Comparison of ENCODE assay signal across 8 mouse cellular contexts in genomic region chr14:21987660-21988576, GRCm38 (mm10). TPM values are rescaled to one million over a fixed set of nuclear protein-coding genes. Genes with fewer than 3 reads are reported as not detected.
DNase-seq lines count a peak whose midpoint lies in the region; ATAC-seq and TF ChIP-seq lines count a peak whose summit lies in the region.

No protein-coding gene starts in this region.

- under 1% methylated on average over 63 of the region's 74 CpGs for WGBS in hindbrain, embryonic 14.5 days
- whole genome bisulfite sequencing in macrophage (ENCODE audit: missing documents) = under 1% methylated on average over 74 of the region's 74 CpGs

- H3K9ac ChIP-seq in hindbrain, embryonic 14.5 days = peak overlapping the region; percentile 87

- H3K4me3 ChIP-seq in hindbrain, embryonic 14.5 days (replicated peaks; ENCODE audit: low read length) = peak overlapping the region; percentile 80
- H3K4me3 ChIP-seq in left cerebral cortex, adult 2 months = peak overlapping the region; percentile 58
- H3K4me3 ChIP-seq in macrophage (ENCODE audit: inconsistent target) = peak overlapping the region; percentile 51

- in situ Hi-C loops in Patski (cut with MboI; ENCODE audit: low pct_unique_long_range_greater_than_20kb) = loop anchor here (10.0 kb wide), 3 partner anchors 457 to 897 kb away; no protein-coding TSS in a partner anchor

- peak overlapping the region; percentile 62 for H3K4me2 ChIP-seq in hindbrain, embryonic 14.5 days (replicated peaks)

- peak; percentile 79 for ATAC-seq in Patski
- peak; percentile 81 for ATAC-seq in hindbrain, embryonic 14.5 days (ENCODE audit: low FRiP score)

- H3K36me3 ChIP-seq in hindbrain, embryonic 14.5 days (replicated peaks; ENCODE audit: control insufficient read depth, insufficient read depth) = peaks cover 10% of the 10 kb centered on the region; the same call in 1 of the 2 replicates
- H3K36me3 ChIP-seq in macrophage (ENCODE audit: inconsistent target) = no peaks in the 10 kb centered on the region

- no peak for TF ChIP-seq CTCF in Patski (IDR thresholded peaks at IDR 0.05)
- TF ChIP-seq CTCF in left cerebral cortex, adult 2 months (IDR thresholded peaks at IDR 0.05) = no peak; the same call in none of the 2 replicates

- intact Hi-C loops in left cerebral cortex, adult 2 months (cut with DNase I) = loop anchor here (2.0 to 10.0 kb wide), 4 partner anchors 457 to 1417 kb away; no protein-coding TSS in a partner anchor

- peaks cover 31% of the 10 kb centered on the region; the same call in 1 of the 2 replicates for H3K4me1 ChIP-seq in hindbrain, embryonic 14.5 days (replicated peaks; ENCODE audit: control insufficient read depth, insufficient read depth, low read length)

- peak; percentile 94 for DNase-seq in Patski (ENCODE audit: low read depth, low spot score)
- peak; percentile 91 to 92 for DNase-seq in cerebellum, postnatal 14 days
- DNase-seq in frontal cortex, postnatal 36 days (ENCODE audit: low spot score in 2 of 2) = peak; percentile 85 to 90
- peak; percentile 91 for DNase-seq in hindbrain, embryonic 14.5 days (ENCODE audit: low spot score)
- DNase-seq in left cerebral cortex, adult 2 months (ENCODE audit: extremely low spot score in 1 of 2, low spot score in 2 of 2) = peak; percentile 84 to 90
- peak; percentile 94 for DNase-seq in right cerebral cortex, adult 18-20 months
- peak; percentile 92 for DNase-seq in yolk sac, embryonic 10.5 days (ENCODE audit: low spot score)

- CTCF ChIA-PET in Patski (lab: Charles Lee) = interaction anchor here (1.1 to 4.0 kb wide), 4 partner anchors 9 to 794 kb away, joined by 3 to 21 read pairs (median 3); no protein-coding TSS in a partner anchor

- peak overlapping the region; percentile 96 for H3K27ac ChIP-seq in hindbrain, embryonic 14.5 days
- peak overlapping the region; percentile 82 for H3K27ac ChIP-seq in left cerebral cortex, adult 2 months
- peak overlapping the region; percentile 39 for H3K27ac ChIP-seq in macrophage

- H3K79me2 ChIP-seq in macrophage (ENCODE audit: inconsistent target) = no peaks in the 10 kb centered on the region

- POLR2A ChIA-PET in Patski (lab: Charles Lee) = interaction anchor here (0.6 to 2.2 kb wide), 6 partner anchors 8 to 1447 kb away, joined by 3 to 7 read pairs (median 4); no protein-coding TSS in a partner anchor

- no peaks in the 10 kb centered on the region for H3K9me3 ChIP-seq in hindbrain, embryonic 14.5 days (ENCODE audit: control insufficient read depth, low read length)

- no peaks in the 10 kb centered on the region for H3K27me3 ChIP-seq in Patski
- peaks cover 16% of the 10 kb centered on the region for H3K27me3 ChIP-seq in hindbrain, embryonic 14.5 days (ENCODE audit: control insufficient read depth, insufficient read depth, low read length)

RNA-seq across cellular contexts. Expression of gene Zfp503, which starts 1.5 kb away (rescaled TPM):
- 46.5 TPM for polyA plus RNA-seq in Patski (2021)
- polyA plus RNA-seq in hindbrain, embryonic 14.5 days (2014; fragmentation: Nextera tagmentation; extraction: Ambion mirVana) = 9.3 and 11.6 TPM in 2 replicates
- 1 to 10 TPM; 2.2 to 3.3 TPM for total RNA-seq in left cerebral cortex, adult 2 months (2021)
- total RNA-seq in macrophage (2018; cell fraction: chromatin; rRNA removed) = 1 to 10 TPM in 3 of 26 experiments, under 1 TPM in 19, not detected in 4; 0.17 to 4.1 (median 0.44) TPM
- 1 to 10 TPM in 7 of 26 experiments, under 1 TPM in 19; 0.23 to 1.5 (median 0.92) TPM for total RNA-seq in macrophage (2018; cell fraction: cytosol; rRNA removed)
- total RNA-seq in macrophage (2018; cell fraction: nucleus; rRNA removed) = 1 to 10 TPM in 9 of 26 experiments, under 1 TPM in 15, not detected in 2; 0.19 to 2.2 (median 0.78) TPM
- polyA plus RNA-seq in macrophage (2018) = 0.62 to 1.4 TPM (median 0.96 TPM) in 3 replicates

RNA-seq across cellular contexts. Expression of gene Lrmda, which starts 31.6 kb away (rescaled TPM):
- polyA plus RNA-seq in Patski (2021) (0.26 TPM), macrophage (2018) (18.1 to 23.7 TPM (median 19.6 TPM) in 3 replicates)
- 0.43 and 0.64 TPM in 2 replicates for polyA plus RNA-seq in hindbrain, embryonic 14.5 days (2014; fragmentation: Nextera tagmentation; extraction: Ambion mirVana)
- total RNA-seq in left cerebral cortex, adult 2 months (2021) = under 1 TPM; 0.87 to 0.97 TPM
- 100 to 1,000 TPM; 118 to 408 (median 284) TPM for total RNA-seq in macrophage (2018; cell fraction: chromatin; rRNA removed)
- 10 to 100 TPM; 22.7 to 54.5 (median 35.5) TPM for total RNA-seq in macrophage (2018; cell fraction: cytosol; rRNA removed)
- 100 to 1,000 TPM in 24 of 26 experiments, 10 to 100 TPM in 2; 84.1 to 205 (median 139) TPM for total RNA-seq in macrophage (2018; cell fraction: nucleus; rRNA removed)

Comparison
In these comparisons a context has a peak if more than half of its experiments do, and no peak if none do; other contexts are left out.
1. Peak in every context shown above with its lines: DNase-seq, ATAC-seq, H3K4me3 ChIP-seq and H3K27ac ChIP-seq.
2. H3K27ac ChIP-seq: peak in every context shown above with its lines; median percentile 96 in hindbrain, embryonic 14.5 days; 82 in left cerebral cortex, adult 2 months; 39 in macrophage.
3. RNA of gene Lrmda, which starts 31.6 kb away (polyA plus RNA-seq): 18.1 to 23.7 TPM in macrophage; 0.43 to 0.64 TPM in hindbrain, embryonic 14.5 days and 0.26 TPM in Patski (single experiment); every median in the first group is over 10 times any median in the second.